Mouse (Mus musculus) liver, embryonic 16.5 days (tissue): ENCODE data around the gene Cep97. TPM values are rescaled to one million over a fixed set of nuclear protein-coding genes. Genes with fewer than 3 reads are reported as not detected.
"Not testable (repeated sequence)": the region's sequence is repeated elsewhere in the genome, so short reads cannot be mapped to it uniquely, and the experiment has no call there.

Experiments
- ATAC-seq: fragments of 200-750 bp; cut with Nextera tagmentation; 2 replicates; pipeline ENCODE4 v1.8.0; 2017; ENCODE audit warnings: low read depth, mild to moderate bottlenecking, moderate number of reproducible peaks, moderate library complexity
- H3K27ac ChIP-seq: fragments of 300-500 bp; sonication (generic); 2 replicates; pipeline ENCODE4 v1.5.1; 2014; ENCODE audit warnings: mild to moderate bottlenecking, low read length
- H3K27me3 ChIP-seq: fragments of 300-500 bp; sonication (generic); 2 replicates; pipeline ENCODE4 v1.6.1; 2014; ENCODE audit warnings: low read depth, low read length, mixed read lengths; ENCODE audit not compliant: control insufficient read depth, insufficient read depth
- H3K36me3 ChIP-seq: fragments of 300-500 bp; sonication (generic); 2 replicates; pipeline ENCODE4 v1.6.1; 2014; ENCODE audit warnings: mild to moderate bottlenecking; ENCODE audit not compliant: control insufficient read depth, insufficient read depth
- H3K4me1 ChIP-seq: fragments of 300-500 bp; sonication (generic); 2 replicates; pipeline ENCODE4 v1.6.1; 2014; ENCODE audit warnings: low read depth, low read length, mixed read lengths; ENCODE audit not compliant: control insufficient read depth
- H3K4me2 ChIP-seq: fragments of 300-500 bp; sonication (generic); 2 replicates; pipeline ENCODE4 v1.6.1; 2014; ENCODE audit warnings: low read depth, low read length, mixed read lengths
- H3K4me3 ChIP-seq: fragments of 300-500 bp; sonication (generic); 2 replicates; pipeline ENCODE4 v1.5.1; 2014; ENCODE audit warnings: low read depth, mild to moderate bottlenecking, low read length
- H3K9ac ChIP-seq: fragments of 300-500 bp; sonication (generic); 2 replicates; pipeline ENCODE4 v1.6.1; 2014; ENCODE audit warnings: low read depth, low read length
- H3K9me3 ChIP-seq: fragments of 300-500 bp; sonication (generic); replicated peaks from 2 replicates; pipeline ENCODE4 v1.6.1; 2016; ENCODE audit warnings: low read length; ENCODE audit not compliant: control insufficient read depth
- WGBS: fragments of 180-500 bp; shearing (Covaris S2); extraction: QIAGEN DNeasy Blood & Tissue Kit; methylation state at CpG from one replicate; pipeline ENCODE4 v1.1.7; 2014; ENCODE audit not compliant: insufficient replicate concordance; 5-methylcytosine and 5-hydroxymethylcytosine counted together
- polyA plus RNA-seq: library from polyadenylated mRNA; unstranded; fragments of >200 nt; fragmentation: Nextera tagmentation; extraction: Ambion mirVana; gene quantifications from 2 replicates; pipeline ENCODE4 v1.2.1, GENCODE M21; 2015

Gene Cep97
- polyA plus RNA-seq, 1 experiment from 2014 or later = 3.7 TPM

DNA sequence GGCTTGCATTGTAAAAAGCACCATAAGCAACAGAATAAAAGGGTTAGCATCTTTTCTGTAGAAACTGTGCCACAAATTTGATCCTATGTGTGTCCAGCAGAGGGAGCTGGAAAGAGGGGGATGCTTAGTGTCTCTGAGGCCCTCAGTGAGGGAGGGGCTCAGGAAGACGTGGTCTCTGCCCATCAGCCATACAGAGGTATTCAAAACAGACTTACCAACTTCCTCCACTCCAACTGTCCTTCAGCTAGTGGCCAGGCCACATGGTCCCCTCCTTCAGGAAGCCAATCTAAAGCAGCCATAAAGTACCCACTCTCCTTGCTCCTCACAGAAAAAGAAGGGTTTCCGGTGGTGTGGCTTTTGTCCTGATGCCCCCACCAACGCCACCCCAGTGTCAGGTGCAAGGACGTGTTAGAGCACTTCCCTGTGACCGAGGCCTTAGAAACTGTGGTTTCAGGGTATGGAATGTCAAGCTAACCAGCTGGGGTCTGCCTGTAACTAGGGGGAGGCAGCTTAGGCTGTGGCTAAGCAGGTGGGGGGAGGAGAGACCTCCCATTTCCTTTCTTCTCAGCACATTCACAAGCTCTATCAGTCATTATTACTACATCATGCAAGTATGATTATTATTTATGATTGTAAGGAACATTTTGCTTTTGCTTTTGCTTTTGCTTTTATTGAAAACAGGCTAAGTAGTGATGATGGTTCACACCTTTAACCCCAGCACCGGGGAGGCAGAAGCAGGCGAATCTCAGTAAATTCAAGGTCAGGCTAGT, 46.7 kb downstream of the Cep97 start:
- Histone ChIP-seq H3K27me3 (no peaks in the 10 kb centered on the region), H3K36me3 (no peaks in the 10 kb centered on the region), H3K9ac (no peak overlapping the region), H3K9me3 (no peaks in the 10 kb centered on the region), H3K4me2 (no peak overlapping the region), H3K4me3 (no peak overlapping the region), H3K4me1 (peaks cover 4% of the 10 kb centered on the region; the same call in 1 of the 2 replicates), H3K27ac (no peak overlapping the region)
- no peak for ATAC-seq
- WGBS = 35% methylated on average over 7 of the region's 7 CpGs

DNA sequence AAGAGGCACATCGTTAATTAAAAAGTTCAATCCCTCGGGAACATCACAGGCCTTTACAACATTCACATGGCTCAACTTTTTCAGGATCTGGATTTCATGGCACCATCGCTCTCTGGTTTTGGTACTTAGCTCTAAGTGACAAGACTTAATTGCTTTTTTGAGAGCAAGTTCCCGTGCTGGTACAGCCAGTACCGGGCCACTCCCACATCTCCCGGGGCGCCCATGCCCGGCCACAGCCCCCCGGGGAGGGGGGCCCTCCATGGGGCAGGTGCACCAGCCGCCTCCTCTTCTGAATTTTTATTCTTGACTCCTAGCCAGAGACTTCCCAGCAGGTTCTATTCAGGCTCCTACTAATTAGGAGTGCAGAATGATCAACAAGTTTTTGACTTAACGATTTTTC, 50.4 kb downstream of the Cep97 start:
- ATAC-seq = no peak

DNA sequence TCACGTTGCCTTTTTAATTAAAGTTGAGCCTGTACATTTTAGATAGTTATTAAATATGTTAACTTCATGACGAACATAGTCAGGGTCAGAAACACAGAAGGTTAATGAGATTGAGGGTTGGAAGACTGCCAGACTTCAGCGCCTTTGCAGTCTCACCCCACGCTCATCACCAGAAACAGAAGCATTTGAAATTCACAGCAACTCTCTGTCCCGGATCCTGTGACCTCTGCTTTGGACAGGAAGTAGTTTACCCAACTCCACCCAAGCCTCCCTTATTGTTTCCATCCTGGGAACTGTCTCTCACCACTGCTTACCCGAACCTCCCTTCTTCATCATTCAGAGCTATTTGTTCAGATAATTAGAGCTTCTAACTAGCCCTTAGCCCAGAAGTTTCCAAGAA, 58.6 kb downstream of the Cep97 start:
- Histone ChIP-seq H3K4me1 (no peaks in the 10 kb centered on the region), H3K27me3 (no peaks in the 10 kb centered on the region), H3K4me2 (no peak overlapping the region), H3K36me3 (no peaks in the 10 kb centered on the region), H3K9me3 (no peaks in the 10 kb centered on the region), H3K9ac (no peak overlapping the region), H3K4me3 (no peak overlapping the region), H3K27ac (no peak overlapping the region)
- no peak for ATAC-seq
- 56% methylated on average over 6 of the region's 6 CpGs for WGBS

More for the DNA sequence above, 50.4 kb downstream of the Cep97 start:
- no peaks in the 10 kb centered on the region for H3K27me3 ChIP-seq
- H3K9me3 ChIP-seq = no peaks in the 10 kb centered on the region
- H3K4me3 ChIP-seq = no peak overlapping the region
- H3K36me3 ChIP-seq = no peaks in the 10 kb centered on the region
- H3K4me1 ChIP-seq = no peaks in the 10 kb centered on the region
- 76% methylated on average over 11 of the region's 11 CpGs for WGBS
- H3K4me2 ChIP-seq = no peak overlapping the region
- no peak overlapping the region for H3K27ac ChIP-seq
- H3K9ac ChIP-seq = no peak overlapping the region

DNA sequence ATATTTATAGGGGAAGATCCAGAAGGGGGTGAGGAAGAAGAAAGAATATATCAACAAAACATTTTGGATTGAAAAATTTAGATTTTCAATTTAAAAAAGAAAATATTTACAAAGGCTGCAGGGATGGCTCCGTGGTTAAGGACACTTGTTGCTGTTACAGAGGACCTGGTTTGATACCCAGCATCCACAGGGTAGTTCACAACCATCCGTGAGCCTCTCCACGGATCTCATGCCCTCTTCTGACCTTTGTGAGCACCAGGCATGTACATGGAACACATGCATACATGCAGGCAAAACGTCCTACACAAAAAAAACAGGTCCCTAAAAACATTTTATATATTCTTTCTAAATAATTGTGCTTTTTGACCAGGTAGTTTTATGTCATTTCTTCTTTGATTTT, 70.8 kb downstream of the Cep97 start:
- Histone ChIP-seq H3K4me3 (no peak overlapping the region), H3K36me3 (no peaks in the 10 kb centered on the region), H3K4me1 (no peaks in the 10 kb centered on the region), H3K9ac (no peak overlapping the region), H3K27ac (no peak overlapping the region), H3K4me2 (no peak overlapping the region), H3K27me3 (no peaks in the 10 kb centered on the region), H3K9me3 (no peaks in the 10 kb centered on the region)
- 48% methylated on average over 4 of the region's 4 CpGs for WGBS
- no peak for ATAC-seq

DNA sequence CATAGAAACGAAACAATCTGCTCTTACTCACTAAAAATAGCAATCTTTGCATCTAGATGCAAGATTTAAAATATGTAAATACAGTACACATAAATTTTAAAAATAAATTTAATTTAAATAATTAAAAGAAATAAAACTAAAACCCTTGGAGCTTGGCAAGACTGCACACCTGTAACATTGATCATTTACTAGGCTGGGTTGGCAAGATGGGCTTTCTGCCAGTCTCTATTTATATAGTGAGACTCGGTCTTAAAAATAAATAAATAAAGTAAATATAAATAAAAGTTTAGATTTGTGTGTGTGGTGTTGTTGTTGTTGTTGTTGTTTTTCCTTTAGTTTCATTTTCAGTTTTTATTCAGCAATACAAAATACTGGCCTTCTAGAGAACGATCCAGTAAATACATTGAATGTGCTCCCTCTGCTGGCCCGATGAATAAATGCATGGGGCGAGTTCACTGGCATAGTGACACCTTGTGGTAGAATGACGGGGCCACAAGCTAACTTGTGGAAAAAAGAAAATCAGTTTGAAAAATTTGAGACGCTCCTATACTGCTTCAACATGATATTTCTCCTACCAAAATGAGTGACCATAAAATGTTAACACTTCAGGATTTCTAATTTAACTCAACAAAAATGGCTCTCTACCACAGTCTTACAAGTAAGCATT, 71.4 kb downstream of the Cep97 start:
- Histone ChIP-seq H3K4me1 (no peaks in the 10 kb centered on the region), H3K4me3 (no peak overlapping the region), H3K27ac (no peak overlapping the region), H3K9me3 (no peaks in the 10 kb centered on the region), H3K27me3 (no peaks in the 10 kb centered on the region), H3K4me2 (no peak overlapping the region), H3K36me3 (no peaks in the 10 kb centered on the region), H3K9ac (no peak overlapping the region)
- WGBS = 19% methylated on average over 7 of the region's 7 CpGs
- no peak for ATAC-seq

DNA sequence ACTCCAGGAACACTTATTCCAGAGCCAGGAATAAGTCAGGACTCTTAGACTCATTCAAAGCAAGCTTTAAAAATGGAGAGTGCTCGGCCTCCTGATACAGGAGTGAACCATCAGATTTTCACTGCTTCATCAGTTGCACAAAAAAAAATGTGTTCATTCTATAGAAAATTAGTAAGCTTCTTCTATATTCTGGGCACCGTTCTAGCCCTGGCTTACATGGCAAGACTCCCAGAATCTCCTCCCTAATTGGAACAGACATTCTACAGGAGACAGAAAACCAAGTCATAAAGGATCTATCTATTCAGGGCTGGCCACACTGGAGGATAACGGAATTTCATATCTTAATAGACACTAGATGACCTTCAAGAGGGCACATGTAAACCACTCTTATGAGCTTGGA, 73.6 kb downstream of the Cep97 start:
- no peak overlapping the region for H3K9ac ChIP-seq
- WGBS = 74% methylated on average over 3 of the region's 3 CpGs
- ATAC-seq = no peak

DNA sequence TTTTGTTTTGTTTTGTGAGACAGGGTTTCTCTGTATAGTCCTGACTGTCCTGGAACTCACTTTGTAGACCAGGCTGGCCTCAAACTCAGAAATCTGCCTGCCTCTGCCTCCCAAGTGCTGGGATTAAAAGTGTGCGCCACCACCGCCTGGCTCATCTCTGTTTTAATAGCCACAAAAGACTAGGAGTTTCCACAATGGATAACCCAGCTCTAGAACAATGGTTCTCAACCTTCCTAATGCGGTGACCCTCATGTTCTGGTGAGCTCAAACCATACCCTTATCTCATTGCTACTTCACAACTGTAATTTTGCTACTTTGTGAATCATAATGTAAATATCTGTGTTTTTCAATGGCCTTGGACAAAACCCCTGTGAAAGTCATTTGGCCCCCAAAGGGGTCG, 75.2 kb downstream of the Cep97 start:
- H3K27ac ChIP-seq, H3K4me3 ChIP-seq, ATAC-seq, H3K27me3 ChIP-seq, H3K4me2 ChIP-seq, H3K9me3 ChIP-seq, H3K36me3 ChIP-seq, H3K4me1 ChIP-seq, H3K9ac ChIP-seq: not testable (repeated sequence)
- WGBS = 71% methylated on average over 4 of the region's 4 CpGs

More for the DNA sequence above, 73.6 kb downstream of the Cep97 start:
- Histone ChIP-seq H3K4me1 (no peaks in the 10 kb centered on the region), H3K4me2 (no peak overlapping the region), H3K27ac (no peak overlapping the region), H3K27me3 (no peaks in the 10 kb centered on the region), H3K36me3 (no peaks in the 10 kb centered on the region), H3K4me3 (no peak overlapping the region), H3K9me3 (no peaks in the 10 kb centered on the region)

DNA sequence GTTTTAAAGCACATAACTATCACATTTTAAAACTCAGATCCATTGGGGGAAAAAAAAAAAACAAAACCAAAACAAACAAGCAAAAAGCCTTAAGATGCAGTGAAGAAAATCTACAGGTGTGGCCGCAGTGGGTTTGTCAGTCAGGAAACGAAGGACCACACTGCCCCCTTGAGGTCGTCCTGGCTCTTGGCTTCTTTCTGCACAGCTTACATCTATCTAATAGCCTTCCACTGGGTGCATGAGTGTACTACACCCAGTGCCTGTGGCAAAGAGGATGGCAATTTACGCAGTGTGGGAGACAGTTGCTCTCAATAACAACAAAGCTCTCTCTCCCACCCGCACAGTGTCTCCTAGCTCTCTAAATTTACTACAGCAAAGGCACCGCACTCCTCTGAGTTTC, 76.2 kb downstream of the Cep97 start:
- H3K4me1 ChIP-seq = no peaks in the 10 kb centered on the region
- no peak for ATAC-seq

More for the DNA sequence above, 76.2 kb downstream of the Cep97 start:
- Histone ChIP-seq H3K9me3 (no peaks in the 10 kb centered on the region), H3K27me3 (no peaks in the 10 kb centered on the region), H3K9ac (no peak overlapping the region), H3K27ac (no peak overlapping the region), H3K36me3 (no peaks in the 10 kb centered on the region), H3K4me3 (no peak overlapping the region), H3K4me2 (no peak overlapping the region)
- WGBS = 66% methylated on average over 6 of the region's 6 CpGs
